Mouse (Mus musculus) liver, embryonic 12.5 days (tissue): Measurements from ENCODE around the gene P2rx2. TPM values are rescaled to one million over a fixed set of nuclear protein-coding genes. Genes with fewer than 3 reads are reported as not detected.

Experiments used
- ATAC-seq: fragments of 200-750 bp; cut with Nextera tagmentation; 2 replicates; pipeline ENCODE4 v1.8.0; 2017; ENCODE audit warnings: moderate number of reproducible peaks, mild to moderate bottlenecking, moderate library complexity
- H3K27ac ChIP-seq: fragments of 300-500 bp; sonication (generic); 2 replicates; pipeline ENCODE4 v1.5.1; 2016; ENCODE audit warnings: mild to moderate bottlenecking
- H3K27me3 ChIP-seq: fragments of 300-500 bp; sonication (generic); replicated peaks from 2 replicates; pipeline ENCODE4 v1.6.1; 2016; ENCODE audit warnings: mild to moderate bottlenecking, moderate library complexity
- H3K36me3 ChIP-seq: fragments of 300-500 bp; sonication (generic); 2 replicates; pipeline ENCODE4 v1.6.1; 2016; ENCODE audit warnings: mild to moderate bottlenecking, moderate library complexity
- H3K4me1 ChIP-seq: fragments of 300-500 bp; sonication (generic); 2 replicates; pipeline ENCODE4 v1.6.1; 2016
- H3K4me2 ChIP-seq: fragments of 300-500 bp; sonication (generic); 2 replicates; pipeline ENCODE4 v1.6.1; 2016; ENCODE audit warnings: mild to moderate bottlenecking, moderate library complexity
- H3K4me3 ChIP-seq: fragments of 300-500 bp; sonication (generic); 2 replicates; pipeline ENCODE4 v1.5.1; 2016; ENCODE audit warnings: mild to moderate bottlenecking, moderate library complexity
- H3K9ac ChIP-seq: fragments of 300-500 bp; sonication (generic); 2 replicates; pipeline ENCODE4 v1.6.1; 2016; ENCODE audit warnings: mild to moderate bottlenecking, moderate library complexity
- H3K9me3 ChIP-seq: fragments of 300-500 bp; sonication (generic); replicated peaks from 2 replicates; pipeline ENCODE4 v1.6.1; 2016; ENCODE audit warnings: mild to moderate bottlenecking, moderate library complexity
- WGBS: fragments of 180-500 bp; shearing (Covaris S2); methylation state at CpG from one replicate; pipeline ENCODE4 v1.1.7; 2016; ENCODE audit not compliant: insufficient replicate concordance; 5-methylcytosine and 5-hydroxymethylcytosine counted together
- polyA plus RNA-seq: library from polyadenylated mRNA; unstranded; fragments of >200 nt; fragmentation: Nextera tagmentation; extraction: Ambion mirVana; gene quantifications from 2 replicates; pipeline ENCODE4 v1.2.1, GENCODE M21; 2016

P2rx2 gene
- polyA plus RNA-seq, 1 experiment from 2014 or later = not detected

DNA sequence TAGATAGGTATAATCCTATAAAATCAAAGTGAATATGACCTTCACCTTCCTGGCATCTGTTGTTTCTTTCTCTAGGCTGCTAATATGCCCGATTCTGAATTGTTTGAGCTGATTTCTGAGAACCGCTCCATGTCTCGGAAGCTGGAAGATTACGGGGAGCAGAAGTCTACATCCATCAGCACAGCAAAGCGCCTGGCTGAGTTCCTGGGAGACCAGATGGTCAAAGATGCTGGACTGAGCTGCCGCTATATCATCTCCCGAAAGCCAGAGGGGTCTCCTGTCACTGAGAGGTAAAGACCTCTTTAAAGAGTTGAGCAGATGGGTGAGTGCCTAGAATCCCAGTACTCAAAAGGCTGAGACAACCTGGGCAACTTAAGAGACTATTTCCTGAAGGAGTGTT lies 34.2 kb downstream of the P2rx2 start:
- H3K36me3 ChIP-seq = peaks cover 99% of the 10 kb centered on the region
- no peak overlapping the region for H3K4me3 ChIP-seq
- no peaks in the 10 kb centered on the region for H3K9me3 ChIP-seq
- 92% methylated on average over 7 of the region's 7 CpGs for WGBS
- H3K27ac ChIP-seq = no peak overlapping the region
- H3K4me1 ChIP-seq = no peaks in the 10 kb centered on the region
- H3K4me2 ChIP-seq = no peak overlapping the region
- H3K9ac ChIP-seq = no peak overlapping the region
- no peak for ATAC-seq
- no peaks in the 10 kb centered on the region for H3K27me3 ChIP-seq

DNA sequence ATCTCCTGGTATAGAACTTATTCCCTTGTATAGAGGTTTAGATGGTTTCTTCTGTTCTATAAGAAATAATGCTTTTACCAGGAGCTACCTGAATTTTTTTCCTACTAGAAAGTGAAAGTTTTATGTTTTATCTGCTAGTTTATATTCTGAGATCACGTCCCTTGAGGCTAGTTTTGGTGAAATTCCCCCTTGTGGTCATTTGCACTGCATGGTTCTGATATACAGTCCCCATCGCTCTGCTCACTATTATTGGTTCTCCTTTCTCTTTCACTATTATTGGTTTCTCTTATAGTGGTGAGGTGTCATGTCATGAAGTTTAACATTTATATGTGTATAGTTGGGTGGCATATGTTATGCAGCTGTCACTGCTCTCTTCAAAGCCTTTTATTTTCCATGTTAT lies 42.4 kb downstream of the P2rx2 start:
- Histone ChIP-seq H3K4me3 (no peak overlapping the region), H3K27ac (no peak overlapping the region), H3K9me3 (no peaks in the 10 kb centered on the region), H3K27me3 (no peaks in the 10 kb centered on the region), H3K9ac (no peak overlapping the region), H3K36me3 (peaks cover 100% of the 10 kb centered on the region), H3K4me1 (no peaks in the 10 kb centered on the region), H3K4me2 (no peak overlapping the region)
- ATAC-seq = no peak
- 84% methylated on average over 2 of the region's 2 CpGs for WGBS

- WGBS = 88% methylated on average over 1 of the region's 1 CpGs
- Histone ChIP-seq H3K9ac (no peak overlapping the region), H3K4me2 (no peak overlapping the region), H3K4me1 (peaks cover 6% of the 10 kb centered on the region), H3K27me3 (no peaks in the 10 kb centered on the region), H3K36me3 (peaks cover 97% of the 10 kb centered on the region), H3K4me3 (no peak overlapping the region), H3K27ac (no peak overlapping the region), H3K9me3 (no peaks in the 10 kb centered on the region)
- ATAC-seq = no peak
Measured at GRCm38 (mm10) chr5:110296637-110297036, 46.4 kb downstream of the P2rx2 start.

GRCm38 (mm10) chr5:110291649-110292048 lies 51.4 kb downstream of the P2rx2 start:
- peak overlapping the region; percentile 23; the same call in 1 of the 2 replicates for H3K27ac ChIP-seq
- H3K4me2 ChIP-seq = no peak overlapping the region
- H3K9ac ChIP-seq = no peak overlapping the region
- peaks cover 34% of the 10 kb centered on the region for H3K4me1 ChIP-seq
- ATAC-seq = peak; percentile 61
- 26% methylated on average over 1 of the region's 1 CpGs for WGBS
- H3K36me3 ChIP-seq = peaks cover 75% of the 10 kb centered on the region
- no peaks in the 10 kb centered on the region for H3K9me3 ChIP-seq
- no peaks in the 10 kb centered on the region for H3K27me3 ChIP-seq
- H3K4me3 ChIP-seq = no peak overlapping the region

Other genes starting within 250 kb of the P2rx2 start
- gene Gm35315, start 248.8 kb downstream of the P2rx2 start, polyA plus RNA-seq = 1.8 and 2.4 TPM in 2 replicates
- gene Plcxd1, start 243.2 kb downstream of the P2rx2 start, polyA plus RNA-seq = 0.57 and 0.82 TPM in 2 replicates
- gene Gtpbp6, start 235.0 kb downstream of the P2rx2 start, polyA plus RNA-seq = 13.7 and 17.5 TPM in 2 replicates
- 1.9 and 2.0 TPM in 2 replicates for gene Zfp605, start 233.1 kb downstream of the P2rx2 start, polyA plus RNA-seq
- 29.1 and 30.5 TPM in 2 replicates for gene Chfr, start 207.4 kb downstream of the P2rx2 start, polyA plus RNA-seq
- gene Golga3, start 166.5 kb downstream of the P2rx2 start, polyA plus RNA-seq = 13.5 and 14.0 TPM in 2 replicates
- 20.8 and 21.6 TPM in 2 replicates for gene Ankle2, start 112.2 kb downstream of the P2rx2 start, polyA plus RNA-seq
- 46.5 and 48.1 TPM in 2 replicates for gene Pgam5, start 73.3 kb downstream of the P2rx2 start, polyA plus RNA-seq
- 24.4 and 26.1 TPM in 2 replicates for gene Pxmp2, start 57.0 kb downstream of the P2rx2 start, polyA plus RNA-seq
- 26.5 and 27.9 TPM in 2 replicates for gene Pole, start 56.9 kb downstream of the P2rx2 start, polyA plus RNA-seq
- not detected in 2 replicates for gene Lrcol1, start 1.5 kb upstream of the P2rx2 start, polyA plus RNA-seq
- 9.8 TPM in 2 replicates for gene Fbrsl1, start 105.3 kb upstream of the P2rx2 start, polyA plus RNA-seq
- gene Galnt9, start 201.1 kb upstream of the P2rx2 start, polyA plus RNA-seq = not detected in 2 replicates